21 mouse cellular contexts compared by ENCODE assay signal in the genomic region with DNA sequence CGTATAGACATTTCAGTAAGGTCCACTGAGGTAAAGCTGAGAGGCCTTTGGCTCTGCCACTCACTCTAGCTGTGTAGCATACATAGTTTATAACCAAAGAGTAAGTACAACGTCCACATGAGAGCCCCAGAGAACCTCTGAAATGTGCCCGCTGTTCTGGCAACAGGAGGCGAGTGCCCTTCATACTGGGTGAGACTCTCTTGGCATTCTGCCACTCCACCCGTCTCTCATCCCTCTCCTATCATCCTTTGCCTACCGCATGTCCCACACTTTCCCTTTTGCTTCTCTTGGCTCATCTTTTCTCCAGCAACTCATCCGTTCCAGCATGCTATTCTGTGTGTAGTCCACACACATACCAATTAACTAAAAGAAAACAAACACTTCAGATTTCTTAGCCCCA.
DNase-seq lines count a peak whose midpoint lies in the region; ATAC-seq lines count a peak whose summit lies in the region.
"Had no signal": no experiment of that assay in that cellular context is flagged by ENCODE, and none has a peak within 500 bp of the region (broad histone marks: within the 10 kb centered on the region; RNA-seq: fewer than 3 reads in every experiment).

No protein-coding gene starts in this region.

- intact Hi-C loops in left cerebral cortex, postnatal 36 days (cut with DNase I), result no loop called here

- no peak for DNase-seq in cerebellum, postnatal 4 days (ENCODE audit: low spot score in 2 of 2)
- DNase-seq in adrenal gland, postnatal 36 days, result peak; percentile 14 to 22
- peak; percentile 45 for DNase-seq in cerebellum, adult 8-10 months
- peak; percentile 47 to 52 for DNase-seq in cerebellum, postnatal 36 days
- DNase-seq in lung, postnatal 14 days, result no peak
- DNase-seq in left cerebral cortex, postnatal 36 days (ENCODE audit: low spot score in 2 of 2), result no peak
- DNase-seq: embryo, embryonic 11 days; gastrocnemius, postnatal 25 days; heart, adult 2 months; heart, postnatal 14 days; layer of hippocampus, postnatal 36 days; lung, embryonic 14.5 days; lung, postnatal 4 days; midbrain, embryonic 14.5 days; thymus, adult 2 months had no signal

- ATAC-seq in cerebellum, adult (ENCODE audit: insufficient number of reproducible peaks, low FRiP score, low TSS enrichment), result peak; percentile 56; the same call in 1 of the 2 replicates
- ATAC-seq: CD4-positive, CD25-positive, alpha-beta regulatory T cell, adult 4 months; forebrain, embryonic 14.5 days; hindbrain, postnatal 0 days; intestine, embryonic 16.5 days; Patski had no signal

Comparison
In these comparisons a context has a peak if more than half of its experiments do, and no peak if none do; other contexts are left out.
1. DNase-seq: peak in adrenal gland, postnatal 36 days (2 of 2), cerebellum, adult 8-10 months (single experiment) and cerebellum, postnatal 36 days (2 of 2); none in cerebellum, postnatal 4 days (0 of 2), lung, postnatal 14 days (single experiment) and left cerebral cortex, postnatal 36 days (0 of 2).